Mouse (Mus musculus) large intestine, adult 2 months (tissue): Measurements from ENCODE around the gene Wdr81. TPM values are rescaled to one million over a fixed set of nuclear protein-coding genes. Genes with fewer than 3 reads are reported as not detected.
A peak's percentile ranks its signal among the peaks of the same experiment; 100 is the strongest.

ENCODE experiments used
- DNase-seq: peaks from one replicate; pipeline ENCODE4 v3.0.0-alpha.2; 2012; ENCODE audit warnings: low read depth, low spot score
- WGBS: fragments of 180-500 bp; shearing (Covaris S2); methylation state at CpG from one replicate; pipeline ENCODE4 v1.1.7; 2018; 5-methylcytosine and 5-hydroxymethylcytosine counted together
- polyA plus RNA-seq: library from polyadenylated mRNA; depleted of rRNA; stranded (reverse); fragments of >200 nt; gene quantifications from 2 replicates; pipeline ENCODE4 v1.2.3, GENCODE M21; 2012; rRNA removed

Gene Wdr81
- polyA plus RNA-seq, 1 experiment, result 9.4 TPM

GRCm38 (mm10) chr11:75406104-75406503, 48.4 kb downstream of the Wdr81 start:
- WGBS, result 78% methylated on average over 4 of the region's 4 CpGs

GRCm38 (mm10) chr11:75404801-75405200, 49.7 kb downstream of the Wdr81 start:
- WGBS, result 96% methylated on average over 6 of the region's 6 CpGs

More at GRCm38 (mm10) chr11:75406104-75406503, 48.4 kb downstream of the Wdr81 start:
- no peak for DNase-seq

GRCm38 (mm10) chr11:75403301-75404052, 51.0 kb downstream of the Wdr81 start:
- WGBS, result 73% methylated on average over 6 of the region's 6 CpGs
- DNase-seq, result no peak

More at GRCm38 (mm10) chr11:75404801-75405200, 49.7 kb downstream of the Wdr81 start:
- no peak for DNase-seq

GRCm38 (mm10) chr11:75402271-75402690, 52.2 kb downstream of the Wdr81 start:
- peak; percentile 8 for DNase-seq
- 39% methylated on average over 5 of the region's 5 CpGs for WGBS

- WGBS, result 85% methylated on average over 9 of the region's 9 CpGs
- no peak for DNase-seq
Measured at GRCm38 (mm10) chr11:75400099-75400498, 54.4 kb downstream of the Wdr81 start.

DNA sequence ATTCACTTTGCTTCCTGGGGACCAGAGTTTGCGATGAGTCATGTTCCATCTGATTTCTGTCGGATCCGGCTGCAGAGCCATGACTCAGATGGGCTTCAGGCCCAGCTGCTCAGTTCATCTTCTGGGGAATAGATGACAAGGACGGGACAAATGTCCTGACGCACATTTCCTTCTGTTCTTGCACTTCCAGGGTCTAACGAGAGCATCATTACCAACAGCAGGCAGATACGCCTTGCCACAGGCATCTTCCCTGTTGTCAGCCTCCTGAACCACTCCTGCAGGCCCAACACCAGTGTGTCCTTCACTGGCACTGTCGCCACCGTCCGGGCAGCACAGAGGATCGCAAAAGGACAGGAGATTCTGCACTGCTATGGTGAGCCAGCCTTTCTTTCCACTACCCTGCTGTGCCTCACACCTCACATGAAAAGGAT, 55.1 kb downstream of the Wdr81 start:
- WGBS, result 75% methylated on average over 11 of the region's 11 CpGs
- no peak for DNase-seq

DNA sequence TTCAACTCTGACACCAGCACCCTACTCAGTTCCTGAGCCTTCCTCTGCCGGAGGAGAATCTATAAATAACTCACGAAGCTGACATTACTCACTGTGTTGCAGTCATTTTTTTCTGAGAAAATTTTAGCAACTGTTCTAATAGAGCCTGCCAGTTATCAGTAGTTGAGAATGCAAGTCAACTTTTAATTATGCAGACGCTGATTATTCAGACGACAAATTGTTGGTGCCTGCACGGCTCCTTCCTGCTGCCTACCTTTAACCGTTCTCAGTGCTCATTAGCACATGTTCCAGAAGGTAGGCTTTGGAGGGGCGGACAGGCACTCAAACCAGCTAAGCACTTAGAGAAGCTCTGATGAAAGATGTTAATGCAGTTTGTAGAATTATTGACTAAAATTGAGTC, 57.1 kb downstream of the Wdr81 start:
- DNase-seq, result no peak
- WGBS, result 87% methylated on average over 7 of the region's 7 CpGs

DNA sequence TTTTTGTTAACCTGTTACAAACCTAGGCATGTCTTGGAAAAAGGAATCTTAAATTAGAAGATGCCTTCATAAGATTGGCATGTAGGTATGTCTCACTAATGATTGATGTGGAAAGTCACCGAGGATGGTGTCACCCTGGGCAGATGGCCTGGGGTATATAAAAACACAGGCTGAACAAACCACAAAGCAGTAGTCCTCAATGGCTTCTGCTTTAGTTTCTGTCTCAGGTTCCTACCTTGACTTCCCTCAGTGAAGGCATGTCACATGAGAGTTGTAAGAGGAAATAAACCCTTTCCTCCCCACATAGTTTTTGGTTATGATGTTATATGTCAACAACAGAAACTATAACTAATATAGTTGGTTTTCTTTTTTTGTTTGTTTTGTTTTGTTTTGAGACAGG, 58.9 kb downstream of the Wdr81 start:
- 52% methylated on average over 1 of the region's 1 CpGs for WGBS

More for the DNA sequence above, 58.9 kb downstream of the Wdr81 start:
- DNase-seq, result no peak

Other genes with a start within 250 kb of the Wdr81 start
- gene Rpa1, start 106.4 kb downstream of the Wdr81 start, polyA plus RNA-seq, result 16.4 and 18.6 TPM in 2 replicates
- 1.6 and 2.4 TPM in 2 replicates for gene Smyd4, start 106.3 kb downstream of the Wdr81 start, polyA plus RNA-seq
- 12.0 and 12.7 TPM in 2 replicates for gene Serpinf1, start 32.0 kb downstream of the Wdr81 start, polyA plus RNA-seq
- gene Serpinf2, start 15.1 kb downstream of the Wdr81 start, polyA plus RNA-seq, result 2.8 and 3.8 TPM in 2 replicates
- gene Tlcd2, start 7.0 kb upstream of the Wdr81 start, polyA plus RNA-seq, result 20.6 and 48.3 TPM in 2 replicates
- 51.2 and 77.9 TPM in 2 replicates for gene Prpf8, start 32.1 kb upstream of the Wdr81 start, polyA plus RNA-seq
- gene Rilp, start 55.4 kb upstream of the Wdr81 start, polyA plus RNA-seq, result 8.9 and 11.3 TPM in 2 replicates
- gene Scarf1, start 58.8 kb upstream of the Wdr81 start, polyA plus RNA-seq, result 3.8 and 5.9 TPM in 2 replicates
- gene Slc43a2, start 77.0 kb upstream of the Wdr81 start, polyA plus RNA-seq, result 122 and 330 TPM in 2 replicates
- gene Pitpna, start 133.4 kb upstream of the Wdr81 start, polyA plus RNA-seq, result 168 and 190 TPM in 2 replicates
- gene Inpp5k, start 176.3 kb upstream of the Wdr81 start, polyA plus RNA-seq, result 28.0 and 39.4 TPM in 2 replicates
- 37.4 and 47.2 TPM in 2 replicates for gene Myo1c, start 195.8 kb upstream of the Wdr81 start, polyA plus RNA-seq
- gene Crk, start 224.5 kb upstream of the Wdr81 start, polyA plus RNA-seq, result 30.5 and 39.8 TPM in 2 replicates